8 mouse cellular contexts compared by ENCODE assay signal in genomic region chr11:20200713-20201575, GRCm38 (mm10). TPM values are rescaled to one million over a fixed set of nuclear protein-coding genes. Genes with fewer than 3 reads are reported as not detected.
DNase-seq lines count a peak whose midpoint lies in the region; ATAC-seq and TF ChIP-seq lines count a peak whose summit lies in the region.

Rab1a (plus strand) TSS chr11:20201432.

- peak within 1 kb of the TSS; percentile 84 to 99 for H3K4me3 ChIP-seq in MEL (ENCODE audit: control insufficient read depth in 1 of 2, insufficient read depth in 1 of 2, low read depth in 2 of 2, low read length in 2 of 2)
- peak within 1 kb of the TSS; percentile 87 for H3K4me3 ChIP-seq in cerebellum, adult 2 months (replicated peaks; ENCODE audit: insufficient read depth, low read depth, low read length)
- peak within 1 kb of the TSS; percentile 100 for H3K4me3 ChIP-seq in forebrain, postnatal 0 days (ENCODE audit: low read depth, low read length)
- H3K4me3 ChIP-seq in lung, embryonic 15.5 days = peak within 1 kb of the TSS; percentile 100

- TF ChIP-seq CTCF in MEL (IDR thresholded peaks at IDR 0.05 in 2 of 3, conservative IDR thresholded peaks at IDR 0.05 in 1 of 3; ENCODE audit: control insufficient read depth in 1 of 3, insufficient read depth in 1 of 3, low read depth in 2 of 3, low read length in 3 of 3, poor library complexity in 1 of 3, severe bottlenecking in 1 of 3) = peak in 2 of 3 experiments; percentile 66 to 77; a peak in 4 of 6 replicates
- peak; percentile 52; the same call in 1 of the 2 replicates for TF ChIP-seq CTCF in cerebellum, adult 2 months (IDR thresholded peaks at IDR 0.05; ENCODE audit: borderline replicate concordance, insufficient read depth, low read depth, low read length)
- TF ChIP-seq CTCF in forebrain, postnatal 0 days (IDR thresholded peaks at IDR 0.05; ENCODE audit: low read depth) = peak; percentile 88

- peak within 1 kb of the TSS; percentile 57 for H3K4me2 ChIP-seq in forebrain, postnatal 0 days (ENCODE audit: low read depth)
- H3K4me2 ChIP-seq in lung, embryonic 15.5 days = peak within 1 kb of the TSS; percentile 70

- peak; percentile 100 for DNase-seq in MEL (ENCODE audit: low read depth, low spot score)
- peak; percentile 100 for DNase-seq in cerebellum, adult 2 months
- DNase-seq in forebrain, postnatal 0 days = peak; percentile 100
- peak; percentile 100 for DNase-seq in heart, postnatal 4 days
- DNase-seq in layer of hippocampus, adult 8-10 months (ENCODE audit: low spot score in 2 of 2) = peak; percentile 99 to 100
- DNase-seq in ovary, adult 18-20 months (ENCODE audit: low spot score) = peak; percentile 100
- DNase-seq in thymus, postnatal 0 days (ENCODE audit: low spot score) = peak; percentile 100

- no peak for TF ChIP-seq RAD21 in MEL (IDR thresholded peaks at IDR 0.05; ENCODE audit: low read depth, low read length)

- TF ChIP-seq EP300 in MEL (IDR thresholded peaks at IDR 0.05; ENCODE audit: low read depth in 1 of 2, low read length in 2 of 2) = peak in 1 of 2 experiments; percentile 22; a peak in 1 of 4 replicates

- peak; percentile 87 to 90 for TF ChIP-seq POLR2A in MEL (IDR thresholded peaks at IDR 0.05; ENCODE audit: control insufficient read depth in 1 of 2, insufficient read depth in 1 of 2, low read depth in 1 of 2, low read length in 2 of 2, poor library complexity in 1 of 2)
- peak; percentile 84 for TF ChIP-seq POLR2A in cerebellum, adult 2 months (IDR thresholded peaks at IDR 0.05; ENCODE audit: borderline replicate concordance, insufficient read depth, low read length)

- H3K79me2 ChIP-seq in MEL (ENCODE audit: control insufficient read depth, insufficient read depth, low read length, poor library complexity) = peaks cover 43% of the 10 kb centered on the region

- peaks cover 14 to 29% of the 10 kb centered on the region in 2 experiments for H3K4me1 ChIP-seq in MEL (ENCODE audit: control insufficient read depth in 1 of 2, insufficient read depth in 2 of 2, low read length in 2 of 2)
- H3K4me1 ChIP-seq in cerebellum, adult 2 months (ENCODE audit: control insufficient read depth, insufficient read depth, low read length) = no peaks in the 10 kb centered on the region; the same call in 1 of the 2 replicates
- peaks cover 23% of the 10 kb centered on the region for H3K4me1 ChIP-seq in forebrain, postnatal 0 days (ENCODE audit: insufficient read depth)
- H3K4me1 ChIP-seq in lung, embryonic 15.5 days = peaks cover 26% of the 10 kb centered on the region

- H3K27ac ChIP-seq in MEL (ENCODE audit: control insufficient read depth, low read depth, low read length) = peak within 1 kb of the TSS; percentile 76
- H3K27ac ChIP-seq in cerebellum, adult 2 months (ENCODE audit: insufficient read depth, low read length) = peak within 1 kb of the TSS; percentile 53
- peak within 1 kb of the TSS; percentile 99 for H3K27ac ChIP-seq in forebrain, postnatal 0 days (ENCODE audit: low read depth, low read length)
- H3K27ac ChIP-seq in lung, embryonic 15.5 days = peak within 1 kb of the TSS; percentile 98

- no peaks in the 10 kb centered on the region for H3K9me3 ChIP-seq in MEL (replicated peaks; ENCODE audit: insufficient read depth, low read length)
- no peaks in the 10 kb centered on the region for H3K9me3 ChIP-seq in forebrain, postnatal 0 days (ENCODE audit: low read length)
- no peaks in the 10 kb centered on the region for H3K9me3 ChIP-seq in lung, embryonic 15.5 days

- ATAC-seq in forebrain, postnatal 0 days = peak; percentile 98
- peak; percentile 98 for ATAC-seq in lung, embryonic 15.5 days (ENCODE audit: borderline replicate concordance, extremely low read depth, low FRiP score, low TSS enrichment)

- H3K9ac ChIP-seq in MEL (ENCODE audit: control insufficient read depth, low read depth, low read length, poor library complexity, severe bottlenecking) = peak within 1 kb of the TSS; percentile 96
- H3K9ac ChIP-seq in forebrain, postnatal 0 days = peak within 1 kb of the TSS; percentile 99
- H3K9ac ChIP-seq in lung, embryonic 15.5 days = peak within 1 kb of the TSS; percentile 98

- H3K36me3 ChIP-seq in MEL (ENCODE audit: control insufficient read depth in 1 of 2, insufficient read depth in 2 of 2, low read length in 2 of 2) = peaks cover 0 to 35% of the 10 kb centered on the region in 2 experiments; a peak in 3 of 4 replicates
- H3K36me3 ChIP-seq in forebrain, postnatal 0 days (ENCODE audit: insufficient read depth) = no peaks in the 10 kb centered on the region
- no peaks in the 10 kb centered on the region for H3K36me3 ChIP-seq in lung, embryonic 15.5 days

- 1% methylated on average over 54 of the region's 54 CpGs for WGBS in cerebellum, adult 2 months
- WGBS in forebrain, postnatal 0 days = under 1% methylated on average over 52 of the region's 54 CpGs
- under 1% methylated on average over 54 of the region's 54 CpGs for WGBS in lung, embryonic 15.5 days

- H3K27me3 ChIP-seq in MEL (ENCODE audit: control insufficient read depth in 1 of 2, insufficient read depth in 2 of 2, low read length in 2 of 2) = no peaks in the 10 kb centered on the region
- no peaks in the 10 kb centered on the region for H3K27me3 ChIP-seq in cerebellum, adult 2 months (ENCODE audit: control insufficient read depth, insufficient read depth, low read length)
- H3K27me3 ChIP-seq in forebrain, postnatal 0 days (ENCODE audit: insufficient read depth, low read length) = no peaks in the 10 kb centered on the region
- no peaks in the 10 kb centered on the region for H3K27me3 ChIP-seq in lung, embryonic 15.5 days

TF ChIP-seq in MEL, 35 proteins besides CTCF, POLR2A, EP300 and RAD21 (continues in another document):
- TF ChIP-seq MAX (IDR thresholded peaks at IDR 0.05; ENCODE audit: low read length) = no peak
- peak; percentile 100 for TF ChIP-seq MAZ (IDR thresholded peaks at IDR 0.05; ENCODE audit: low read depth, low read length)
- TF ChIP-seq GABPA (IDR thresholded peaks at IDR 0.05; ENCODE audit: low read depth, low read length) = no peak; the same call in 1 of the 2 replicates
- TF ChIP-seq GATA1 (IDR thresholded peaks at IDR 0.05; ENCODE audit: low read depth, low read length) = no peak
- no peak; the same call in 1 of the 2 replicates for TF ChIP-seq CHD2 (IDR thresholded peaks at IDR 0.05; ENCODE audit: low read length)
- no peak for TF ChIP-seq RCOR1 (IDR thresholded peaks at IDR 0.05; ENCODE audit: low read depth, low read length)
- no peak for TF ChIP-seq JUND (IDR thresholded peaks at IDR 0.05; ENCODE audit: low read depth, low read length)
- no peak for TF ChIP-seq USF2 (IDR thresholded peaks at IDR 0.05; ENCODE audit: borderline replicate concordance in 1 of 2, insufficient read depth in 1 of 2, low read depth in 1 of 2, low read length in 2 of 2)
- peak; percentile 99 for TF ChIP-seq HCFC1 (IDR thresholded peaks at IDR 0.05; ENCODE audit: low read depth, low read length)
- TF ChIP-seq MEF2A (IDR thresholded peaks at IDR 0.05; ENCODE audit: extremely low read depth, insufficient replicate concordance, low read depth, low read length, poor library complexity, severe bottlenecking) = no peak
- TF ChIP-seq KAT2A (conservative IDR thresholded peaks at IDR 0.05; ENCODE audit: low read depth, low read length) = peak; percentile 96
- peak; percentile 68 for TF ChIP-seq NELFE (IDR thresholded peaks at IDR 0.05; ENCODE audit: low read depth, low read length)
- no peak; the same call in 1 of the 2 replicates for TF ChIP-seq MXI1 (IDR thresholded peaks at IDR 0.05; ENCODE audit: low read depth, low read length)
- no peak for TF ChIP-seq UBTF (IDR thresholded peaks at IDR 0.05; ENCODE audit: borderline replicate concordance, insufficient read depth, low read depth, low read length)
- no peak for TF ChIP-seq ZKSCAN1 (IDR thresholded peaks at IDR 0.05; ENCODE audit: low read depth, low read length)
- no peak for TF ChIP-seq BHLHE40 (IDR thresholded peaks at IDR 0.05; ENCODE audit: borderline replicate concordance, low read depth, low read length)
- 0 out of 2 replicates have a peak, but pooled peaks have one; percentile 27 for TF ChIP-seq TCF12 (IDR thresholded peaks at IDR 0.05; ENCODE audit: low read depth, low read length)
- no peak for TF ChIP-seq SMC3 (IDR thresholded peaks at IDR 0.05; ENCODE audit: low read depth, low read length)
- TF ChIP-seq USF1 (IDR thresholded peaks at IDR 0.05; ENCODE audit: low read depth, low read length) = peak; percentile 49; the same call in 1 of the 2 replicates
- no peak for TF ChIP-seq MAFK (IDR thresholded peaks at IDR 0.05; ENCODE audit: borderline replicate concordance, low read depth, low read length)
- TF ChIP-seq ETS1 (IDR thresholded peaks at IDR 0.05; ENCODE audit: low read depth, low read length) = peak; percentile 87
- no peak for TF ChIP-seq POLR2AphosphoS5 (IDR thresholded peaks at IDR 0.05; ENCODE audit: borderline replicate concordance, low read depth, low read length)
- TF ChIP-seq CHD1 (IDR thresholded peaks at IDR 0.05; ENCODE audit: low read depth, low read length) = no peak
- TF ChIP-seq NRF1 (IDR thresholded peaks at IDR 0.05; ENCODE audit: insufficient read depth, low read depth, low read length, poor library complexity, severe bottlenecking) = peak; percentile 85
- peak; percentile 97 for TF ChIP-seq ELF1 (IDR thresholded peaks at IDR 0.05; ENCODE audit: low read depth, low read length)
- no peak for TF ChIP-seq MYB (IDR thresholded peaks at IDR 0.05; ENCODE audit: low read depth, low read length)
- peak; percentile 89 for TF ChIP-seq SIN3A (IDR thresholded peaks at IDR 0.05; ENCODE audit: low read length)
- TF ChIP-seq ZNF384 (IDR thresholded peaks at IDR 0.05; ENCODE audit: low read depth, low read length) = peak; percentile 84
- no peak for TF ChIP-seq ZC3H11A (IDR thresholded peaks at IDR 0.05; ENCODE audit: low read depth, low read length)
- no peak for TF ChIP-seq E2F4 (IDR thresholded peaks at IDR 0.05; ENCODE audit: borderline replicate concordance, low read depth, low read length)
- peak; percentile 79; the same call in 1 of the 2 replicates for TF ChIP-seq POLR2AphosphoS2 (IDR thresholded peaks at IDR 0.05; ENCODE audit: low read length)

RNA-seq across cellular contexts. Expression of gene Rab1a, which starts in this region (rescaled TPM):
- total RNA-seq in MEL (2012; rRNA removed) = 79.5 and 83.9 TPM in 2 replicates
- 100 to 1,000 TPM; 139 to 336 TPM for polyA plus RNA-seq in MEL (2012; ENCODE audit: insufficient read depth in 1 of 2, insufficient read length in 2 of 2, low read depth in 1 of 2, low replicate concordance in 2 of 2, missing spikeins in 1 of 2)
- polyA plus RNA-seq in cerebellum, adult 2 months (2012; rRNA removed) = 191 and 197 TPM in 2 replicates
- total RNA-seq in forebrain, postnatal 0 days (2014; rRNA removed) = 105 and 108 TPM in 2 replicates
- 267 and 312 TPM in 2 replicates for polyA plus RNA-seq in forebrain, postnatal 0 days (2015; fragmentation: Nextera tagmentation; extraction: Ambion mirVana)
- 100 to 1,000 TPM; 178 to 180 TPM for total RNA-seq in heart, postnatal 4 days (2021)
- 100 to 1,000 TPM; 150 to 170 (median 163) TPM for total RNA-seq in layer of hippocampus, adult 8-10 months (2022)
- 274 and 283 TPM in 2 replicates for polyA plus RNA-seq in lung, embryonic 15.5 days (2015; fragmentation: Nextera tagmentation; extraction: Ambion mirVana)
- polyA plus RNA-seq in thymus, postnatal 0 days (2015; fragmentation: Nextera tagmentation; extraction: Ambion mirVana) = 172 and 180 TPM in 2 replicates

Comparison
In these comparisons a context has a peak if more than half of its experiments do, and no peak if none do; other contexts are left out.
1. Peak in every context shown above with its lines: DNase-seq, ATAC-seq, H3K4me3 ChIP-seq and H3K27ac ChIP-seq.